In genomic region chr2:118034026-118034425, GRCm38 (mm10) we compare ENCODE assay signal across 25 mouse cellular contexts.
A peak's percentile ranks its signal among the peaks of the same experiment; 100 is the strongest.
DNase-seq lines count a peak whose midpoint lies in the region; ATAC-seq lines count a peak whose summit lies in the region.
"Had no signal": no experiment of that assay in that cellular context is flagged by ENCODE, and none has a peak within 500 bp of the region (broad histone marks: within the 10 kb centered on the region; RNA-seq: fewer than 3 reads in every experiment).

No protein-coding gene starts in this region.

- no peak overlapping the region for H3K4me3 ChIP-seq in embryonic facial prominence, embryonic 14.5 days (ENCODE audit: low read depth, low read length)
- H3K4me3 ChIP-seq in embryonic facial prominence, embryonic 10.5 days, result no peak overlapping the region
- no peak overlapping the region for H3K4me3 ChIP-seq in macrophage (ENCODE audit: inconsistent target)
- H3K4me3 ChIP-seq: embryonic facial prominence, embryonic 13.5 days; forebrain, embryonic 10.5 days; forebrain, embryonic 13.5 days; heart, embryonic 12.5 days; heart, embryonic 15.5 days; hindbrain, embryonic 15.5 days; intestine, embryonic 15.5 days had no signal

- H3K79me2 ChIP-seq in macrophage (ENCODE audit: inconsistent target), result no peaks in the 10 kb centered on the region

- intact Hi-C loops in heart, postnatal 14 days (cut with DNase I), result no loop called here

- no peak overlapping the region for H3K27ac ChIP-seq in embryonic facial prominence, embryonic 14.5 days (replicated peaks; ENCODE audit: low read depth, low read length)
- H3K27ac ChIP-seq in embryonic facial prominence, embryonic 10.5 days (replicated peaks), result no peak overlapping the region
- H3K27ac ChIP-seq in macrophage, result peak overlapping the region; percentile 3; the same call in 1 of the 2 replicates
- H3K27ac ChIP-seq: embryonic facial prominence, embryonic 13.5 days; forebrain, embryonic 10.5 days; forebrain, embryonic 13.5 days; heart, embryonic 15.5 days; hindbrain, embryonic 15.5 days; intestine, embryonic 15.5 days had no signal

- 73% methylated on average over 3 of the region's 3 CpGs for WGBS in embryonic facial prominence, embryonic 14.5 days
- WGBS in embryonic facial prominence, embryonic 10.5 days, result 89% methylated on average over 3 of the region's 3 CpGs
- 82% methylated on average over 3 of the region's 3 CpGs for WGBS in macrophage (ENCODE audit: missing documents)

- peak; percentile 77 for DNase-seq in embryonic facial prominence, embryonic 14.5 days (ENCODE audit: low spot score)
- no peak for DNase-seq in embryonic facial prominence, embryonic 10.5 days (ENCODE audit: low spot score)
- peak; percentile 44 for DNase-seq in heart, adult 11 months
- no peak for DNase-seq in heart, postnatal 14 days
- DNase-seq in layer of hippocampus, postnatal 25 days (ENCODE audit: extremely low spot score in 1 of 2, low spot score in 1 of 2), result no peak
- DNase-seq: adrenal gland, postnatal 36 days; cerebellum, adult 11 months; cerebellum, adult 2 months; cerebellum, adult 9-11 months; cerebellum, postnatal 25 days; gastrocnemius, postnatal 10 days; gastrocnemius, postnatal 36 days; heart, postnatal 10 days; heart, postnatal 4 days; kidney, adult 11 months had no signal

- no peaks in the 10 kb centered on the region for H3K27me3 ChIP-seq in embryonic facial prominence, embryonic 14.5 days (replicated peaks; ENCODE audit: control insufficient read depth, insufficient read depth, low read length)
- no peaks in the 10 kb centered on the region for H3K27me3 ChIP-seq in embryonic facial prominence, embryonic 10.5 days (replicated peaks; ENCODE audit: low read depth, poor library complexity, severe bottlenecking)
- H3K27me3 ChIP-seq: embryonic facial prominence, embryonic 13.5 days; forebrain, embryonic 13.5 days; heart, embryonic 12.5 days; heart, embryonic 15.5 days; hindbrain, embryonic 15.5 days; intestine, embryonic 15.5 days; Patski had no signal

- H3K9me3 ChIP-seq in embryonic facial prominence, embryonic 14.5 days (ENCODE audit: control insufficient read depth, low read length), result no peaks in the 10 kb centered on the region
- H3K9me3 ChIP-seq in embryonic facial prominence, embryonic 10.5 days, result no peaks in the 10 kb centered on the region
- H3K9me3 ChIP-seq: embryonic facial prominence, embryonic 13.5 days; forebrain, embryonic 10.5 days; forebrain, embryonic 13.5 days; heart, embryonic 12.5 days; heart, embryonic 15.5 days; hindbrain, embryonic 15.5 days; intestine, embryonic 15.5 days had no signal

- H3K9ac ChIP-seq in embryonic facial prominence, embryonic 14.5 days (ENCODE audit: low read depth, low read length), result no peak overlapping the region
- H3K9ac ChIP-seq: embryonic facial prominence, embryonic 13.5 days; forebrain, embryonic 13.5 days; heart, embryonic 12.5 days; heart, embryonic 15.5 days; hindbrain, embryonic 15.5 days; intestine, embryonic 15.5 days had no signal

- H3K4me1 ChIP-seq in embryonic facial prominence, embryonic 14.5 days (ENCODE audit: control insufficient read depth, insufficient read depth, low read length), result no peaks in the 10 kb centered on the region
- H3K4me1 ChIP-seq in embryonic facial prominence, embryonic 10.5 days, result no peaks in the 10 kb centered on the region
- H3K4me1 ChIP-seq: forebrain, embryonic 10.5 days; forebrain, embryonic 13.5 days; hindbrain, embryonic 15.5 days had no signal

- no peak overlapping the region for H3K4me2 ChIP-seq in embryonic facial prominence, embryonic 14.5 days (ENCODE audit: low read depth, low read length)
- H3K4me2 ChIP-seq: embryonic facial prominence, embryonic 13.5 days; forebrain, embryonic 13.5 days; heart, embryonic 12.5 days; heart, embryonic 15.5 days; hindbrain, embryonic 15.5 days; intestine, embryonic 15.5 days had no signal

- no peak for ATAC-seq in embryonic facial prominence, embryonic 14.5 days (ENCODE audit: low read depth)
- ATAC-seq: forebrain, embryonic 13.5 days; forebrain, embryonic 16.5 days; intestine, embryonic 15.5 days; Patski had no signal

- H3K36me3 ChIP-seq in embryonic facial prominence, embryonic 14.5 days (ENCODE audit: control insufficient read depth, insufficient read depth, low read length), result no peaks in the 10 kb centered on the region
- no peaks in the 10 kb centered on the region for H3K36me3 ChIP-seq in embryonic facial prominence, embryonic 10.5 days (replicated peaks)
- no peaks in the 10 kb centered on the region for H3K36me3 ChIP-seq in macrophage (ENCODE audit: inconsistent target)
- H3K36me3 ChIP-seq: embryonic facial prominence, embryonic 13.5 days; forebrain, embryonic 10.5 days; heart, embryonic 12.5 days; heart, embryonic 15.5 days; hindbrain, embryonic 15.5 days; intestine, embryonic 15.5 days had no signal

Comparison
In these comparisons a context has a peak if more than half of its experiments do, and no peak if none do; other contexts are left out.
1. DNase-seq: peak in embryonic facial prominence, embryonic 14.5 days (single experiment) and heart, adult 11 months (single experiment); none in embryonic facial prominence, embryonic 10.5 days (single experiment), heart, postnatal 14 days (0 of 2) and layer of hippocampus, postnatal 25 days (0 of 2).